Mouse (Mus musculus) G1E (cell line): ENCODE data around the gene Sgsm3. TPM values are rescaled to one million over a fixed set of nuclear protein-coding genes. Genes with fewer than 3 reads are reported as not detected.

Experiments
- ATAC-seq: 2 replicates; pipeline ENCODE4 v1.8.0; 2016; ENCODE audit warnings: mild to moderate bottlenecking; ENCODE audit not compliant: insufficient number of reproducible peaks, poor library complexity, low FRiP score, severe bottlenecking; ENCODE audit errors: extremely low read depth
- DNase-seq: peaks from one replicate; pipeline ENCODE4 v3.0.0; 2012; ENCODE audit warnings: low spot score
- H3K27me3 ChIP-seq: 2 replicates; pipeline ENCODE4 v1.6.1; 2012; ENCODE audit warnings: mild to moderate bottlenecking, low read length, inconsistent platforms; ENCODE audit not compliant: insufficient read depth
- H3K36me3 ChIP-seq: replicated peaks from 2 replicates; pipeline ENCODE3; 2012; ENCODE audit warnings: mild to moderate bottlenecking, inconsistent platforms
- H3K4me1 ChIP-seq: 2 replicates; pipeline ENCODE4 v1.6.1; 2012; ENCODE audit warnings: low read depth, low read length, inconsistent platforms, mixed read lengths; ENCODE audit not compliant: insufficient read depth
- H3K4me3 ChIP-seq: 2 replicates; pipeline ENCODE4 v1.5.1; 2012; ENCODE audit warnings: low read depth, mild to moderate bottlenecking, inconsistent platforms, low read length, moderate library complexity, mixed read lengths
- H3K9me3 ChIP-seq: replicated peaks from 2 replicates; pipeline ENCODE4 v1.6.1; 2012; ENCODE audit warnings: inconsistent platforms
- CTCF ChIP-seq: IDR thresholded peaks from 2 replicates; pipeline ENCODE4 v1.5.1; 2012; ENCODE audit warnings: low read depth, low read length, inconsistent platforms, mixed read lengths
- GATA1 ChIP-seq: IDR thresholded peaks from 2 replicates; pipeline ENCODE4 v1.6.1; 2012; ENCODE audit warnings: borderline replicate concordance, low read length, inconsistent platforms, mixed read lengths
- GATA2 ChIP-seq: IDR thresholded peaks from 2 replicates; pipeline ENCODE4 v1.6.1; 2012; ENCODE audit warnings: low read depth, low read length, inconsistent platforms, borderline replicate concordance
- POLR2AphosphoS5 ChIP-seq: IDR thresholded peaks from 2 replicates; pipeline ENCODE4 v1.6.1; 2012; ENCODE audit warnings: low read depth, low read length, inconsistent platforms; ENCODE audit not compliant: insufficient replicate concordance
- TAL1 ChIP-seq: conservative IDR thresholded peaks from 2 replicates; pipeline ENCODE4 v1.6.1; 2012; ENCODE audit warnings: low read depth, low read length, inconsistent platforms, mixed read lengths
- polyA plus RNA-seq: library from polyadenylated mRNA; stranded (reverse); fragments of >175 nt; gene quantifications from 2 replicates; pipeline ENCODE4 v1.2.3, GENCODE M21; 2012
- total RNA-seq, 2 experiments: library from RNA; stranded (forward) in 1 of 2; stranded (reverse) in 1 of 2; fragments of 200-1000 nt in 1 of 2; fragments of >200 nt in 1 of 2; fragmentation: Nextera tagmentation in 1 of 2; gene quantifications; 2 replicates each; pipeline ENCODE4 v1.2.3; 2014 to 2017

The Sgsm3 gene
- total and polyA plus RNA-seq, 3 experiments: 8.4 to 28.4 (median 17.9) TPM

DNA sequence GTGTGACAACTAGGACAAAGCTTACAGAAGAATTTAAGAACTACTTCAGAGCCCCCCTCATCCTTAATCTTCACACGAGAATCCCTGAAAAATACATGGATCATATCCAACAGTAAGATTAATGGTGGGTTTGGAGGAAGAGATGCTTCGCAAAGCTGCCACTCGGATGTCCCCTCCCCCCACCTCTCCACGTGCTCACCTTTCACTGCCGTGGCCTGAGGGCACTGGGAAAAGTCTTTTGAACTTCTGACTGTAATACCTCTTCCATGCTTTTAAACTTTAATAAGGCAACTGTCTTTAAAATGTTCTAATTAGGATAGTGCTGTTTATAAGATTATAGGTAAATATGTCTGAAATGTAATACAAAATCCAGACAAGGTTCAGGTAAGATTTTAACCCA is 3.3 kb upstream of the Sgsm3 start:
- H3K9me3 ChIP-seq: no peaks in the 10 kb centered on the region
- H3K27me3 ChIP-seq: no peaks in the 10 kb centered on the region
- TF ChIP-seq TAL1 (no peak), POLR2AphosphoS5 (no peak), CTCF (no peak), GATA1 (no peak), GATA2 (no peak)
- ATAC-seq (no peak), DNase-seq (no peak)
- H3K4me3 ChIP-seq: no peak overlapping the region
- H3K36me3 ChIP-seq: peaks cover 20% of the 10 kb centered on the region
- H3K4me1 ChIP-seq: peaks cover 23% of the 10 kb centered on the region

DNA sequence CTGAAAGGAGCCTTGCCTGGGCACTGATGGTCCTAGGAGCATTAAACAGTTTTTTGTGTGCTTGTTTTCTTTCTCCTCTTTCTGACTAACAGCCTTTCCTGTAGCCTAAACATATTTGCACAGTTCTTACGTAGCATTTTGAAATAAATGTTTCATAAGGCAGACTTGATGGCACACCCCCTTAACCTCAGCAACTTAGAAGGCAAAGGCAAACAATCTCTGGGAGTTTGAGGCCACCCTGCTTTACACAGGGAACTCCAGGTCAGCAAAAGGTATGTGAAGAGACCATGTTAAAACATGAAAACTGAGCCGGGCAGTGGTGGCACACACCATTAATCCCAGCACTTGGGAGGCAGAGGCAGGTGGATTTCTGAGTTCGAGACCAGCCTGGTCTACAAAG is 1.9 kb upstream of the Sgsm3 start:
- no peak overlapping the region for H3K4me3 ChIP-seq
- DNase-seq (no peak), ATAC-seq (no peak)
- H3K4me1 ChIP-seq: peaks cover 29% of the 10 kb centered on the region
- H3K9me3 ChIP-seq: no peaks in the 10 kb centered on the region
- peaks cover 6% of the 10 kb centered on the region for H3K36me3 ChIP-seq
- TF ChIP-seq GATA2: no peak
- TF ChIP-seq POLR2AphosphoS5: no peak
- TF ChIP-seq GATA1: no peak
- no peak for TF ChIP-seq CTCF
- TF ChIP-seq TAL1: no peak
- no peaks in the 10 kb centered on the region for H3K27me3 ChIP-seq

DNA sequence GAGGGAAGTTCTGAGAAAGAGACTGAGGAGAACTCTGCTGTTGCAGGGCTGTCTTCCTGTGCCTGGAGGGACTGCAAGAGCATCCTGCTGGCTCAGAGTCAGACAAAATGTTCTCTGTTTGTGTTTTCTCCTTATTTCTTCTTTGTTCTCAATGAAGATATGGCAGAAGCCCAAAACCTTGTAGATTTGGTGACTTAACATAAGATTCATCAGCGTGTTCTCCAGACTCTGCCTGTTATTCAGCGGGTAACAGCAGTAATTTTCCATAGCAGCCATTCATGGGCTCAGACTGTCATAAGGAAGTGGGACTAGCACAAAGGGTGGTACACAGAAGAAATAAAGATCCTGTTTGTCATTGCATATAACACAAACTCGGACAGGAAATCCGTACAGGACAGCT is 2.0 kb downstream of the Sgsm3 start:
- Histone ChIP-seq H3K4me3 (no peak overlapping the region), H3K4me1 (peaks cover 29% of the 10 kb centered on the region), H3K27me3 (no peaks in the 10 kb centered on the region), H3K36me3 (peaks cover 6% of the 10 kb centered on the region), H3K9me3 (no peaks in the 10 kb centered on the region)
- ATAC-seq (no peak), DNase-seq (no peak)
- no peak for TF ChIP-seq CTCF
- no peak for TF ChIP-seq GATA1
- no peak for TF ChIP-seq TAL1
- TF ChIP-seq POLR2AphosphoS5: no peak
- TF ChIP-seq GATA2: no peak

DNA sequence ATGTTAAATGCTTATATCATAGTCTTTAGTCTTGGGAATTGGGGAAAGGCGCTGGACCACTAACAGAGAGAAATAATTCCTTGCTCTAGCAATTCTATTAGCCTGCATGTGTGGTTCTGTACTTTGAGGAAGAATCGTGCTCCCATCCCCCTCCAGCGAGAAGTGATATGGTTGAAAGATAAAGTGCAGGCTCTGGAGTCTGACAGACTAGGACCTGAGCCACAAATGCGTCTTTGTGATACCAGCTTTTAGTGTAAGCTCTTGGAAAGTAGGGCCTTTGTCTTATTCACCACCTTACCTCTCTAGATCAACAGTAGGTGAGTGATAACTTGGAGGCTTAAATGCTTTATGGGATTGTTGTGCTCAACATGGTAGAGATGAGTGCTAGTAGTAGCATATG is 3.6 kb downstream of the Sgsm3 start:
- TF ChIP-seq GATA2 (no peak), CTCF (no peak), GATA1 (no peak), POLR2AphosphoS5 (no peak), TAL1 (no peak)
- H3K4me3 ChIP-seq: no peak overlapping the region
- H3K36me3 ChIP-seq: peaks cover 6% of the 10 kb centered on the region
- peaks cover 29% of the 10 kb centered on the region for H3K4me1 ChIP-seq
- H3K27me3 ChIP-seq: no peaks in the 10 kb centered on the region
- DNase-seq (no peak), ATAC-seq (no peak)
- no peaks in the 10 kb centered on the region for H3K9me3 ChIP-seq

DNA sequence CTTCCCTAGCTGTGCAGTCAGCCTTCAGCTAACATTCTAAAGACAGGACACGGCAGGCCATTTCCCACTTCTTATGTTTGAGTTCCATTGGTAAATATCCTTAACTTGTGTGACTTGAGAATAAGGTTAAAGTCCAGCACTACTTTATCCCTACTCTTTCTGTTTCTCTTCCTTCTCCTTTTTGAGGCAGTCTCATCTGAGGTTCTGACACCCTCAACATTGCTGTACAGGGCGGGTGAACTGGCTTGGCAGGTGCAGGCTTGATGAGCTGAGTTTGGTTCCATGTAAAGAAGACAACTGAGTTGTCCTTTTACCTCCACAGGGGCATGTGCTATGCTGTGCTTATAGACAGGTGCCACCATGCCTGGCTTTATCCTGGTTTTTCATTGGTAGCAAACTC is 5.7 kb downstream of the Sgsm3 start:
- no peak for TF ChIP-seq TAL1
- TF ChIP-seq GATA1: no peak
- TF ChIP-seq CTCF: no peak
- TF ChIP-seq GATA2: no peak
- no peak for TF ChIP-seq POLR2AphosphoS5
- DNase-seq: no peak
- H3K4me3 ChIP-seq: no peak overlapping the region
- H3K4me1 ChIP-seq: peaks cover 24% of the 10 kb centered on the region
- H3K9me3 ChIP-seq: no peaks in the 10 kb centered on the region
- H3K27me3 ChIP-seq: no peaks in the 10 kb centered on the region
- no peak for ATAC-seq
- H3K36me3 ChIP-seq: peaks cover 6% of the 10 kb centered on the region

DNA sequence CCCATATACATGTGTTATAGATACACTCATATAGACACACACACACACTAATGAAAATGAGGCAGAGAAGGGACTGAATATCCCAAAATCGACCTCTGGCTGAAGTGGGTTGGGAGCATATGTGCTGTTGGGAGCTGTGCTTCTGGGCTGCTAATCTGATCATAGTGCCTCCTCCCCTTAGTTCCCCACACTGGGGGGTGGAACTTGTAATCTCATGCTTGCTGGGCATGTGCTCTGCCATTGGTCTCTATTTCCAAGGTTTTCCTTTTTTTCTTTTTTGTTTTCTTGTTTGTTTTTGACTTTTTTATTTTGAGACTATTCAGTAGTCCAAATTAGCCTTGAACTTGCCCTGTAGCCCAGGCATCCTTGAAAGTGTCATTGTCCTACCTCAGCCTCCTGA is 10.8 kb downstream of the Sgsm3 start:
- no peak for ATAC-seq
- no peak for DNase-seq
- no peak overlapping the region for H3K4me3 ChIP-seq

More for the DNA sequence above, 10.8 kb downstream of the Sgsm3 start:
- H3K4me1 ChIP-seq: peaks cover 7% of the 10 kb centered on the region
- peaks cover 4% of the 10 kb centered on the region for H3K36me3 ChIP-seq
- H3K27me3 ChIP-seq: no peaks in the 10 kb centered on the region
- TF ChIP-seq GATA2 (no peak), GATA1 (no peak), CTCF (no peak), TAL1 (no peak), POLR2AphosphoS5 (no peak)
- H3K9me3 ChIP-seq: no peaks in the 10 kb centered on the region
